Mouse (Mus musculus): ENCODE results near the gene Spesp1. TPM values are rescaled to one million over a fixed set of nuclear protein-coding genes. Genes with fewer than 3 reads are reported as not detected.

Gene Spesp1
- not detected for polyA plus RNA-seq (2014; fragmentation: Illumina TruSeq; extraction: RNeasy Lipid Tissue Mini Kit (QIAGEN cat#74804); ENCODE audit: low read depth, low replicate concordance)

DNA sequence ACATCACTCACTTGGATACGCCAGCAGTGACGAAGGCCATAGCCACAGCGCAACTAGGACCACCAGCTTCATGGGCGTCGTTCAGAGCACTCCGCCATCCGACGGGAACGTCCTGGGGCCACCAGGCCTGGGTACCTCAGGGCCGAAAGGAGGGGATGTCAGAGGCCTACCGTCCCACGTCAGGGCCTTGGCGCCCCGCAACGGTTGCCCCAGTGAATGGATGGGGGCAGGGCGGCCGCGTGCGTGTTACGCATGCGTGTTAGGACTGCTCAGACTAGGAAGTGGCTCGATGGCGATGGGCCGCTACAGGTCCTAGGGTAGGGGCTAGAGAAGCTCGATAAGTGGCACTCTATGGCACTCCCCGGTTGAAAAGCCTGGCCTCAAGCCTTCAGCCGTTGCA, at the start of gene Spesp1:
TSS of gene Spesp1 (minus strand) at position 218 of the 400 bp plus-strand sequence.

Other genes with a start within 250 kb of the Spesp1 start
- 19.6 TPM for gene Glce, start 159.6 kb downstream of the Spesp1 start, polyA plus RNA-seq (2014; fragmentation: Illumina TruSeq; extraction: RNeasy Lipid Tissue Mini Kit (QIAGEN cat#74804); ENCODE audit: low read depth, low replicate concordance)
- gene Anp32a, start 59.1 kb upstream of the Spesp1 start, polyA plus RNA-seq (2014; fragmentation: Illumina TruSeq; extraction: RNeasy Lipid Tissue Mini Kit (QIAGEN cat#74804); ENCODE audit: low read depth, low replicate concordance) = 1,155 TPM